Mouse (Mus musculus): ENCODE data around the gene Gse1. TPM values are rescaled to one million over a fixed set of nuclear protein-coding genes. Genes with fewer than 3 reads are reported as not detected.

Gene Gse1
- polyA plus RNA-seq, 1 experiment from 2014 or later: 24.0 TPM

DNA sequence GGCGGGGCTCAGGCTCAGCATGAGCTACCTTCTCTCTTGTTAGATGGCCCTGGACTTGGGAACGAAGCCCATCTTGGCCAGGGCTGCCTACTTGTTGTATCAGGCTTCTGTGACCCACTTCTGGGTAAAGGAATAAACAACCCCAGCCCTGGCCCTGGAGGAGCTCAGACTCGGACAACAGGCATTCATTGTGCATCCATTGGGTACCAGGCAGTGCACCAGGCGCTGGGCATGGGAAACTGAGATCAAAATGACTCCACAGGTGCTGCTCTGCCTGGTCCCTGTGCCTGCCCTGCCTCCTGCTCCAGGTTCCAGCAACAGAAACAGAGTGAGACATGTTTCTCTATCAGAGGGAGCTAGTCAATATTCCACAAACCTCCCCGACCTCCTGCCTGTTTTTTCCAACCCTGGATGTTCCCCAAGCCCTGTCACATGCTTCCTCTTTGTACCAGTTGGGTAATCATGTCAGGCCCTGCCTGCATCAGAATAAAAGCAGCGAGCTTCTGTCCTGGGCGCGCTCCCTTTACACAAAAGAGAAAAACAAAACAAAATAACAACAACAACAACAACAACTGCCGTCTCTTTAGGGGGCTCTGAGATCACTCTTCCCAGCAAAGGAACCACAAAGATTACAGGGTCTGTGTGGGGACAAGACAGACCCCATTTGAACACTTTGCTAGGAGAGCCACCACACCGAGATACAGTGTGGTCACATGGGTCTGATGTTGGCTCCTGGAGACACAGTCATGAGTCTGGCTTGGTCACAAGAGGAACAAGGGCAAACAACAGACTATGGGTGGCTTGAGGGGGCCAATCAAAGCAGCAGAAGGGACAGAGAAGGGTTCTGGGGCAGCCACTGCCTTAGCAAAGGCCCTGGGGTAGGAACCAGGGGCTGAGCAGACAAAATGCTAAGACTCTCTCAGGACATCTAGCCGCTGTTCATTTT lies 391.3 kb downstream of the Gse1 start:
- H3K4me2 ChIP-seq: no peak overlapping the region
- peaks cover 32% of the 10 kb centered on the region for H3K4me1 ChIP-seq
- H3K36me3 ChIP-seq (ENCODE audit: poor library complexity, severe bottlenecking): no peaks in the 10 kb centered on the region
- H3K27me3 ChIP-seq: no peaks in the 10 kb centered on the region
- WGBS: 67% methylated on average over 11 of the region's 11 CpGs
- no peak overlapping the region for H3K4me3 ChIP-seq
- no peak overlapping the region for H3K27ac ChIP-seq
- ATAC-seq: no peak
- no peak overlapping the region for H3K9ac ChIP-seq
- H3K9me3 ChIP-seq (replicated peaks): no peaks in the 10 kb centered on the region

DNA sequence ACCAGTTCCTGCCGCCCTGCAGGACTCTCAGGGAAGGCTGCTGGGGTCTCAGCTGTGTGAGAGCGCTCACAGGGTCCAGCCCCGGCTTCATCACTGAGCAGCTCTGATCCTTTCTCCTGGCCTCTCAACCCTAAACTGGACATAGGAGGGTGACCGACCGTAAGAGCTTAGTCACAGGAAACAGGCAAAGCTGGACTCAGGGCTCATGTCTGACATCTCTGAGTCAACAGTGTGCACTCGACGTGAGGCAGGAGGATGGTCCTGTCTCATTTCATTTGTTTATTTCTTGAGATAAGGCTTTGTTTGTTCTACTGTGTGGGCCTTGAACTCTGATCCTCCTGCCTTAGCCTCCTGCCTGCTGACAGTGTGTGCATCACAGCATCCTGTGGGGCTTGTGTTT lies 392.2 kb downstream of the Gse1 start:
- 61% methylated on average over 7 of the region's 7 CpGs for WGBS
- H3K4me2 ChIP-seq: no peak overlapping the region
- ATAC-seq: no peak
- no peak overlapping the region for H3K4me3 ChIP-seq
- H3K27ac ChIP-seq: no peak overlapping the region
- H3K9ac ChIP-seq: no peak overlapping the region
- H3K27me3 ChIP-seq: no peaks in the 10 kb centered on the region
- no peaks in the 10 kb centered on the region for H3K36me3 ChIP-seq (ENCODE audit: poor library complexity, severe bottlenecking)
- H3K9me3 ChIP-seq (replicated peaks): no peaks in the 10 kb centered on the region
- H3K4me1 ChIP-seq: peaks cover 32% of the 10 kb centered on the region

- ATAC-seq: no peak
- Histone ChIP-seq H3K9ac (0 out of 2 replicates have a peak overlapping the region, but pooled peaks have one; percentile 12), H3K4me1 (peaks cover 23% of the 10 kb centered on the region), H3K27ac (no peak overlapping the region), H3K9me3 (replicated peaks) (no peaks in the 10 kb centered on the region), H3K4me3 (no peak overlapping the region), H3K4me2 (no peak overlapping the region), H3K27me3 (no peaks in the 10 kb centered on the region), H3K36me3 (ENCODE audit: poor library complexity, severe bottlenecking) (no peaks in the 10 kb centered on the region)
- 64% methylated on average over 14 of the region's 14 CpGs for WGBS
Observed at GRCm38 (mm10) chr8:120622161-120622560, 393.9 kb downstream of the Gse1 start.

GRCm38 (mm10) chr8:120623608-120624007 lies 395.4 kb downstream of the Gse1 start:
- H3K36me3 ChIP-seq (ENCODE audit: poor library complexity, severe bottlenecking): no peaks in the 10 kb centered on the region
- H3K4me1 ChIP-seq: peaks cover 12% of the 10 kb centered on the region; the same call in 1 of the 2 replicates
- H3K4me2 ChIP-seq: no peak overlapping the region
- no peak overlapping the region for H3K27ac ChIP-seq
- no peak for ATAC-seq
- no peaks in the 10 kb centered on the region for H3K27me3 ChIP-seq
- no peaks in the 10 kb centered on the region for H3K9me3 ChIP-seq (replicated peaks)
- WGBS: 24% methylated on average over 2 of the region's 2 CpGs
- H3K9ac ChIP-seq: no peak overlapping the region
- no peak overlapping the region for H3K4me3 ChIP-seq

GRCm38 (mm10) chr8:120626461-120626860 lies 398.2 kb downstream of the Gse1 start:
- no peaks in the 10 kb centered on the region for H3K36me3 ChIP-seq (ENCODE audit: poor library complexity, severe bottlenecking)
- no peak overlapping the region for H3K27ac ChIP-seq
- no peak overlapping the region for H3K4me2 ChIP-seq
- WGBS: 67% methylated on average over 11 of the region's 11 CpGs
- H3K27me3 ChIP-seq: peaks cover 7% of the 10 kb centered on the region; the same call in 1 of the 2 replicates
- H3K4me1 ChIP-seq: peaks cover 5% of the 10 kb centered on the region; the same call in 1 of the 2 replicates
- H3K9ac ChIP-seq: no peak overlapping the region
- no peak overlapping the region for H3K4me3 ChIP-seq
- no peaks in the 10 kb centered on the region for H3K9me3 ChIP-seq (replicated peaks)
- ATAC-seq: no peak

- Histone ChIP-seq H3K27me3 (peaks cover 13% of the 10 kb centered on the region), H3K36me3 (ENCODE audit: poor library complexity, severe bottlenecking) (no peaks in the 10 kb centered on the region), H3K27ac (no peak overlapping the region), H3K9ac (no peak overlapping the region), H3K4me3 (no peak overlapping the region), H3K9me3 (replicated peaks) (no peaks in the 10 kb centered on the region), H3K4me1 (no peaks in the 10 kb centered on the region), H3K4me2 (no peak overlapping the region)
- WGBS: 75% methylated on average over 5 of the region's 5 CpGs
- ATAC-seq: peak; percentile 43; the same call in 1 of the 2 replicates
Observed at GRCm38 (mm10) chr8:120627298-120627697, 399.0 kb downstream of the Gse1 start.

GRCm38 (mm10) chr8:120630031-120630430 lies 401.8 kb downstream of the Gse1 start:
- Histone ChIP-seq H3K36me3 (ENCODE audit: poor library complexity, severe bottlenecking) (no peaks in the 10 kb centered on the region), H3K27me3 (peaks cover 40% of the 10 kb centered on the region), H3K9me3 (replicated peaks) (no peaks in the 10 kb centered on the region), H3K27ac (no peak overlapping the region), H3K4me1 (peaks cover 14% of the 10 kb centered on the region), H3K9ac (no peak overlapping the region), H3K4me3 (no peak overlapping the region), H3K4me2 (no peak overlapping the region)
- WGBS: 45% methylated on average over 5 of the region's 5 CpGs
- no peak for ATAC-seq

DNA sequence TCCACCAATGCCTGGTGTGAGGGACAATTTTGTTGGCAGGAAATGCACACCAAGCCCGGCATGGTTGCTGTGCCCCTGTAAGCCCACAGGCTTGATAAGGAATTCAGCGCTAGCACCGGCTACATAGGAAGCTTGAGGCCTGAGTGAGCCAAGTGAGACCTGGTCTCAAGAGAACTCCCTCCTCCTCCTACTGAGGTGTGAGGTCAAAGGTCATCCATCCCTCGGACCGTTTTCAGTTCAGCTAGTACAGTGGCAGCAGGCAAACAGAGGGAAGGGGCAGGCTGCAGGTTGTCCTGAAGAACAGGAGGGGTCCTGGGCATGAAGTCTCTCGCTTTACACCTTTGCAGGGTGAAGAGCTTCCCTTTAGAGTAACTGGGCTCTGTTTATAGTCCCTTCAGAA lies 402.6 kb downstream of the Gse1 start:
- Histone ChIP-seq H3K9ac (no peak overlapping the region), H3K36me3 (ENCODE audit: poor library complexity, severe bottlenecking) (no peaks in the 10 kb centered on the region), H3K4me1 (peaks cover 14% of the 10 kb centered on the region), H3K27ac (no peak overlapping the region), H3K9me3 (replicated peaks) (no peaks in the 10 kb centered on the region), H3K4me3 (no peak overlapping the region), H3K4me2 (no peak overlapping the region), H3K27me3 (peaks cover 48% of the 10 kb centered on the region)
- ATAC-seq: no peak
- 60% methylated on average over 6 of the region's 6 CpGs for WGBS

Small RNA genes within 50 kb of the gene (microRNA-seq; reads per million reads assigned to microRNA genes)
- gene Gm22715: not detected
- 1.1 reads per million for gene Mir7687

Other genes starting within 250 kb of the Gse1 start
- gene Crispld2, start 236.0 kb upstream of the Gse1 start, polyA plus RNA-seq (2015; fragmentation: Nextera tagmentation; extraction: Ambion mirVana): 0.72 and 0.90 TPM in 2 replicates
- 23.4 and 30.6 TPM in 2 replicates for gene Zdhhc7, start 127.0 kb upstream of the Gse1 start, polyA plus RNA-seq (2015; fragmentation: Nextera tagmentation; extraction: Ambion mirVana)
- gene 6430548M08Rik, start 114.3 kb upstream of the Gse1 start, polyA plus RNA-seq (2015; fragmentation: Nextera tagmentation; extraction: Ambion mirVana): 14.4 and 15.7 TPM in 2 replicates
- 1.4 and 1.9 TPM in 2 replicates for gene Fam92b, start 51.0 kb upstream of the Gse1 start, polyA plus RNA-seq (2015; fragmentation: Nextera tagmentation; extraction: Ambion mirVana)